Comparison of ENCODE assay signal across 9 mouse cellular contexts in the genomic region with DNA sequence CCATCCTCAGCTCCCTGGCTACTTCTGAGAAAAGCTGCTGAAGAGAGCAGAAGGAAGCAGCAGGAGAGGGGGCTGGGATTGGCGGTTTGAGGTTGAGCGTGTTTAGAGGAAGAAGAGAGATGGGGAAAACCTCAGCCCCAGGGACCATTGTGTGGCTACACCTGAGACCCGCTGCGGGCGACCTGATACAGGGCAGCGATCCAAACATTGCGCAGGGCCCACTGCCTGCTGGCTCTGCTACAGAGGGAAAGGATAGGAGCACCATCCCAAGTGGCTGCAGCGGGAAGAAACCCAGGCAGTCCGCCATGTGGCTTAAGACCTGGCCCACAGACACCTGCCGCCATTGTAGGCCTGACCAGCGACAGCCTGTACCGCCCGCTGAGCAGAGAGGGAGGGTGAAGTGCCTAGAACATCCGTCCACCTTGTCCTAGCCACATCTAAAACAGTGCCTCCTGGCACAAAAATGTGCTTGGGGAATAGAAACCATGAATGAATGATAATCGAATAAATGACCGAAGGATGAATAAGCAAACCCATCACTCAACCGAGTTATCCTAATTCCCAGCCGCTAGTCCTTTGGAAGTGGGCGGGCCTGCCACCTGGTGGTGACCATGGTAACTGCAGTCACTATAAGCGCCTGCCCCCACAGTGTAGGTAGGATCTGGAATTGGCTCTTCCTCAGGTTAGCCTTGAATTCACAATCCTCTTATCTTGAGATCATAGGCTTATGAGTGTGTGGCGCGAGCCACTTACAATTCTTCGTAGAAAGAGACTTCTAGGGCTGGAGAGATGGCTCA. TPM values are rescaled to one million over a fixed set of nuclear protein-coding genes. Genes with fewer than 3 reads are reported as not detected.
DNase-seq lines count a peak whose midpoint lies in the region; ATAC-seq and TF ChIP-seq lines count a peak whose summit lies in the region.
"Had no signal": no experiment of that assay in that cellular context is flagged by ENCODE, and none has a peak within 500 bp of the region (broad histone marks: within the 10 kb centered on the region; RNA-seq: fewer than 3 reads in every experiment).

No protein-coding gene starts in this region.

- in situ Hi-C loops in ES-E14 (cut with MboI; ENCODE audit: low sequenced_read_pairs in 2 of 2, unreplicated experiment in 2 of 2), result loop anchor here in 1 of 2 experiments (25.0 kb wide), 1 partner anchor 406 kb away; the partner anchor contains the start of gene Nxph3

- H3K4me3 ChIP-seq in ES-E14 (ENCODE audit: insufficient read depth in 1 of 2, low read depth in 1 of 2, low read length in 2 of 2, poor library complexity in 1 of 2, severe bottlenecking in 1 of 2), result peak overlapping the region; percentile 5 to 22; a peak in 3 of 4 replicates
- 0 out of 2 replicates have a peak overlapping the region, but pooled peaks have one; percentile 4 for H3K4me3 ChIP-seq in forebrain, embryonic 10.5 days
- no peak overlapping the region for H3K4me3 ChIP-seq in heart, embryonic 14.5 days (ENCODE audit: control insufficient read depth in 1 of 2, insufficient read depth in 1 of 2, low read depth in 1 of 2, low read length in 2 of 2)

- H3K27me3 ChIP-seq in forebrain, embryonic 10.5 days (ENCODE audit: poor library complexity, severe bottlenecking), result peaks cover 13% of the 10 kb centered on the region
- H3K27me3 ChIP-seq in heart, embryonic 14.5 days (ENCODE audit: control insufficient read depth, insufficient read depth, low read length), result no peaks in the 10 kb centered on the region

- H3K4me2 ChIP-seq in heart, embryonic 14.5 days (ENCODE audit: low read length), result peak overlapping the region; percentile 24; the same call in 1 of the 2 replicates

- no peaks in the 10 kb centered on the region for H3K9me3 ChIP-seq in ES-E14 (ENCODE audit: control insufficient read depth, insufficient read depth, low read depth, low read length)
- H3K9me3 ChIP-seq in forebrain, embryonic 10.5 days, result no peaks in the 10 kb centered on the region
- H3K9me3 ChIP-seq in heart, embryonic 14.5 days (ENCODE audit: control insufficient read depth, low read length), result no peaks in the 10 kb centered on the region

- H3K4me1 ChIP-seq in ES-E14 (ENCODE audit: control insufficient read depth in 2 of 2, insufficient read depth in 2 of 2, low read length in 2 of 2, poor library complexity in 1 of 2), result peaks cover 10 to 20% of the 10 kb centered on the region in 2 experiments; a peak in 3 of 4 replicates
- H3K4me1 ChIP-seq in forebrain, embryonic 10.5 days, result peaks cover 33% of the 10 kb centered on the region
- peaks cover 14% of the 10 kb centered on the region in 2 experiments; a peak in 3 of 4 replicates for H3K4me1 ChIP-seq in heart, embryonic 14.5 days (ENCODE audit: control insufficient read depth in 2 of 2, insufficient read depth in 2 of 2, low read length in 2 of 2)

- no peak for ATAC-seq in heart, embryonic 14.5 days (ENCODE audit: insufficient number of reproducible peaks, insufficient read depth, low FRiP score, low read depth)
- peak; percentile 35; the same call in 1 of the 2 replicates for ATAC-seq in neutrophil, adult 5-6 weeks (ENCODE audit: extremely low read depth, insufficient number of reproducible peaks, low FRiP score, poor library complexity, severe bottlenecking)

- 36% methylated on average over 23 of the region's 23 CpGs for WGBS in forebrain, embryonic 10.5 days
- WGBS in heart, embryonic 14.5 days, result 34% methylated on average over 23 of the region's 23 CpGs

- H3K27ac ChIP-seq in ES-E14 (ENCODE audit: insufficient read depth, low read depth, low read length, poor library complexity, severe bottlenecking), result peak overlapping the region; percentile 75
- 0 out of 2 replicates have a peak overlapping the region, but pooled peaks have one; percentile 75 for H3K27ac ChIP-seq in forebrain, embryonic 10.5 days
- H3K27ac ChIP-seq in heart, embryonic 14.5 days (replicated peaks in 1 of 2; ENCODE audit: control insufficient read depth in 1 of 2, insufficient read depth in 1 of 2, low read depth in 2 of 2, low read length in 2 of 2), result no peak overlapping the region

- peak; percentile 85 for DNase-seq in ES-E14 (ENCODE audit: low read depth, low spot score)
- DNase-seq in brain, adult 2 months (ENCODE audit: low read depth, low spot score), result peak; percentile 84
- peak; percentile 83 for DNase-seq in forebrain, embryonic 10.5 days (ENCODE audit: extremely low spot score, low spot score)
- DNase-seq in kidney, postnatal 10 days, result peak; percentile 89
- DNase-seq in lung, adult 18-20 months, result peak; percentile 75 to 76
- DNase-seq in thymus, postnatal 10 days (ENCODE audit: low spot score in 2 of 2), result peak; percentile 32 to 71

- no peaks in the 10 kb centered on the region for H3K36me3 ChIP-seq in ES-E14 (ENCODE audit: control insufficient read depth, insufficient read depth, low read length, poor library complexity, severe bottlenecking)
- H3K36me3 ChIP-seq in forebrain, embryonic 10.5 days (replicated peaks), result no peaks in the 10 kb centered on the region
- no peaks in the 10 kb centered on the region for H3K36me3 ChIP-seq in heart, embryonic 14.5 days (ENCODE audit: control insufficient read depth, insufficient read depth, low read length)

- peak overlapping the region; percentile 78 for H3K9ac ChIP-seq in ES-E14 (ENCODE audit: insufficient read depth, low read depth, low read length, poor library complexity, severe bottlenecking)
- H3K9ac ChIP-seq in heart, embryonic 14.5 days (ENCODE audit: low read length), result no peak overlapping the region

TF ChIP-seq in ES-E14, 5 proteins besides CTCF, POLR2A, EP300 and RAD21:
- TF ChIP-seq ZC3H11A (IDR thresholded peaks at IDR 0.05; ENCODE audit: borderline replicate concordance, low read depth, low read length) (peak; percentile 49; the same call in 1 of the 2 replicates), ZNF384 (IDR thresholded peaks at IDR 0.05; ENCODE audit: low read depth, low read length) (no peak), HCFC1 (IDR thresholded peaks at IDR 0.05; ENCODE audit: borderline replicate concordance, insufficient read depth, low read length) (no peak), CHD2 (IDR thresholded peaks at IDR 0.05; ENCODE audit: low read depth, low read length) (no peak)

RNA-seq across cellular contexts. Expression of gene Dlx3, which starts 13.3 kb away (rescaled TPM):
- 0.11 and 0.54 TPM in 2 replicates for total RNA-seq in ES-E14 (2012; rRNA removed)
- polyA plus RNA-seq in forebrain, embryonic 10.5 days (2016; fragmentation: Nextera tagmentation; extraction: Ambion mirVana), result 3.5 and 3.6 TPM in 2 replicates
- not detected in 2 replicates for polyA plus RNA-seq in heart, embryonic 14.5 days (2014; fragmentation: Nextera tagmentation; extraction: Ambion mirVana)
- total RNA-seq in neutrophil, adult 5-6 weeks (2017), result not detected in 2 replicates
- polyA plus RNA-seq: liver, embryonic 16.5 days had no signal

RNA-seq across cellular contexts. Expression of gene Itga3, which starts 30.0 kb away (rescaled TPM):
- 189 and 246 TPM in 2 replicates for total RNA-seq in ES-E14 (2012; rRNA removed)
- 5.5 and 6.5 TPM in 2 replicates for polyA plus RNA-seq in forebrain, embryonic 10.5 days (2016; fragmentation: Nextera tagmentation; extraction: Ambion mirVana)
- polyA plus RNA-seq in heart, embryonic 14.5 days (2014; fragmentation: Nextera tagmentation; extraction: Ambion mirVana), result 9.4 TPM in 2 replicates
- total RNA-seq in neutrophil, adult 5-6 weeks (2017), result 0.23 and 1.2 TPM in 2 replicates

RNA-seq across cellular contexts. Expression of gene Dlx4, which starts 39.4 kb away (rescaled TPM):
- 0.16 and 0.18 TPM in 2 replicates for total RNA-seq in ES-E14 (2012; rRNA removed)
- polyA plus RNA-seq in forebrain, embryonic 10.5 days (2016; fragmentation: Nextera tagmentation; extraction: Ambion mirVana), result 0.21 and 0.26 TPM in 2 replicates
- not detected in 2 replicates for polyA plus RNA-seq in heart, embryonic 14.5 days (2014; fragmentation: Nextera tagmentation; extraction: Ambion mirVana)
- total RNA-seq in neutrophil, adult 5-6 weeks (2017), result not detected in 2 replicates

Comparison
In these comparisons a context has a peak if more than half of its experiments do, and no peak if none do; other contexts are left out.
1. H3K27ac ChIP-seq: peak in ES-E14 (single experiment) and forebrain, embryonic 10.5 days (single experiment); none in heart, embryonic 14.5 days (0 of 2).
2. H3K4me3 ChIP-seq: peak in ES-E14 (2 of 2) and forebrain, embryonic 10.5 days (single experiment); none in heart, embryonic 14.5 days (0 of 2).
3. RNA of gene Itga3, which starts 30.0 kb away (total RNA-seq): 189 to 246 TPM in ES-E14; 0.23 to 1.2 TPM in neutrophil, adult 5-6 weeks; every median in the first group is over 10 times any median in the second.
4. Peak in every context shown above with its lines, with median percentiles within 50 percentile points of each other: DNase-seq.